Mouse (Mus musculus) kidney, embryonic 16.5 days (tissue): ENCODE data around the gene Trim54. TPM values are rescaled to one million over a fixed set of nuclear protein-coding genes. Genes with fewer than 3 reads are reported as not detected.

Experiments
- ATAC-seq: fragments of 200-750 bp; cut with Nextera tagmentation; 2 replicates; pipeline ENCODE4 v1.8.0; 2017; ENCODE audit warnings: moderate TSS enrichment; ENCODE audit not compliant: low FRiP score, low TSS enrichment
- H3K27ac ChIP-seq: fragments of 300-500 bp; sonication (generic); 2 replicates; pipeline ENCODE4 v1.5.1; 2014; ENCODE audit warnings: low read length
- H3K27me3 ChIP-seq: fragments of 300-500 bp; sonication (generic); 2 replicates; pipeline ENCODE4 v1.6.1; 2014; ENCODE audit warnings: low read length, control low read depth, mixed read lengths; ENCODE audit not compliant: insufficient read depth
- H3K36me3 ChIP-seq: fragments of 300-500 bp; sonication (generic); 2 replicates; pipeline ENCODE4 v1.6.1; 2014; ENCODE audit warnings: low read length, control low read depth, mixed read lengths; ENCODE audit not compliant: insufficient read depth
- H3K4me1 ChIP-seq: fragments of 300-500 bp; sonication (generic); 2 replicates; pipeline ENCODE4 v1.6.1; 2014; ENCODE audit warnings: low read length, control low read depth, mixed read lengths; ENCODE audit not compliant: insufficient read depth
- H3K4me2 ChIP-seq: fragments of 300-500 bp; sonication (generic); replicated peaks from 2 replicates; pipeline ENCODE4 v1.6.1; 2014; ENCODE audit warnings: low read depth, low read length
- H3K4me3 ChIP-seq: fragments of 300-500 bp; sonication (generic); 2 replicates; pipeline ENCODE4 v1.5.1; 2014; ENCODE audit warnings: mild to moderate bottlenecking, low read length
- H3K9ac ChIP-seq: fragments of 300-500 bp; sonication (generic); replicated peaks from 2 replicates; pipeline ENCODE4 v1.6.1; 2014; ENCODE audit warnings: low read length
- H3K9me3 ChIP-seq: fragments of 300-500 bp; sonication (generic); 2 replicates; pipeline ENCODE4 v1.6.1; 2016; ENCODE audit warnings: low read length, control low read depth
- WGBS: fragments of 180-500 bp; shearing (Covaris S2); extraction: QIAGEN DNeasy Blood & Tissue Kit; methylation state at CpG from one replicate; pipeline ENCODE4 v1.1.7; 2014; 5-methylcytosine and 5-hydroxymethylcytosine counted together
- polyA plus RNA-seq: library from polyadenylated mRNA; unstranded; fragments of >200 nt; fragmentation: Nextera tagmentation; extraction: Ambion mirVana; gene quantifications from 2 replicates; pipeline ENCODE4 v1.2.1, GENCODE M21; 2015

Gene Trim54
- polyA plus RNA-seq, 1 experiment from 2014 or later: 0.19 TPM

- peak overlapping the region; percentile 36 for H3K4me3 ChIP-seq
- WGBS: 18% methylated on average over 11 of the region's 11 CpGs
- ATAC-seq: no peak
Observed at GRCm38 (mm10) chr5:31095711-31096480, 20.6 kb upstream of the Trim54 start.

GRCm38 (mm10) chr5:31105814-31106335, 10.6 kb upstream of the Trim54 start, which contains the start of gene Dnajc5g:
Gene Dnajc5g, plus strand, starts transcription at chr5:31106285.
- no peak for ATAC-seq
- H3K36me3 ChIP-seq: no peaks in the 10 kb centered on the region
- H3K4me3 ChIP-seq: no peak within 1 kb of the TSS
- H3K27ac ChIP-seq: no peak within 1 kb of the TSS
- 83% methylated on average over 9 of the region's 9 CpGs for WGBS
- no peak within 1 kb of the TSS for H3K4me2 ChIP-seq
- H3K9me3 ChIP-seq: no peaks in the 10 kb centered on the region
- no peaks in the 10 kb centered on the region for H3K4me1 ChIP-seq
- H3K9ac ChIP-seq: no peak within 1 kb of the TSS
- no peaks in the 10 kb centered on the region; the same call in 1 of the 2 replicates for H3K27me3 ChIP-seq

More at GRCm38 (mm10) chr5:31095711-31096480, 20.6 kb upstream of the Trim54 start:
- no peaks in the 10 kb centered on the region for H3K36me3 ChIP-seq
- H3K27ac ChIP-seq: no peak overlapping the region
- no peak overlapping the region for H3K9ac ChIP-seq
- H3K4me1 ChIP-seq: peaks cover 27% of the 10 kb centered on the region
- peaks cover 77% of the 10 kb centered on the region for H3K27me3 ChIP-seq
- peak overlapping the region; percentile 57 for H3K4me2 ChIP-seq
- no peaks in the 10 kb centered on the region for H3K9me3 ChIP-seq

GRCm38 (mm10) chr5:31108000-31108490, 8.5 kb upstream of the Trim54 start, which contains the start of gene Slc30a3:
Gene Slc30a3, minus strand, starts transcription at chr5:31108237.
- Histone ChIP-seq H3K9me3 (no peaks in the 10 kb centered on the region), H3K27ac (no peak within 1 kb of the TSS), H3K9ac (no peak within 1 kb of the TSS), H3K36me3 (no peaks in the 10 kb centered on the region), H3K27me3 (no peaks in the 10 kb centered on the region), H3K4me1 (no peaks in the 10 kb centered on the region), H3K4me3 (no peak within 1 kb of the TSS), H3K4me2 (no peak within 1 kb of the TSS)
- ATAC-seq: no peak
- 90% methylated on average over 18 of the region's 18 CpGs for WGBS

GRCm38 (mm10) chr5:31110781-31111180, 5.7 kb upstream of the Trim54 start:
- no peak overlapping the region for H3K27ac ChIP-seq
- no peak overlapping the region for H3K4me2 ChIP-seq
- no peak for ATAC-seq
- no peaks in the 10 kb centered on the region for H3K27me3 ChIP-seq
- H3K9me3 ChIP-seq: no peaks in the 10 kb centered on the region
- no peaks in the 10 kb centered on the region for H3K36me3 ChIP-seq
- H3K9ac ChIP-seq: no peak overlapping the region
- no peak overlapping the region for H3K4me3 ChIP-seq
- 33% methylated on average over 7 of the region's 7 CpGs for WGBS
- no peaks in the 10 kb centered on the region for H3K4me1 ChIP-seq

- Histone ChIP-seq H3K4me1 (no peaks in the 10 kb centered on the region), H3K4me3 (no peak overlapping the region), H3K9ac (no peak overlapping the region), H3K27me3 (0 out of 2 replicates have a peak, but pooled peaks cover 2% of the 10 kb centered on the region), H3K36me3 (no peaks in the 10 kb centered on the region), H3K27ac (no peak overlapping the region), H3K9me3 (no peaks in the 10 kb centered on the region), H3K4me2 (no peak overlapping the region)
- 35% methylated on average over 10 of the region's 10 CpGs for WGBS
- ATAC-seq: no peak
Observed at GRCm38 (mm10) chr5:31116912-31117311, 400 bp downstream of the Trim54 start.

- Histone ChIP-seq H3K4me1 (no peaks in the 10 kb centered on the region), H3K9me3 (no peaks in the 10 kb centered on the region)
- WGBS: 80% methylated on average over 8 of the region's 8 CpGs
Observed at GRCm38 (mm10) chr5:31121111-31121510, 4.6 kb downstream of the Trim54 start.

GRCm38 (mm10) chr5:31123481-31123880, 7.0 kb downstream of the Trim54 start:
- no peaks in the 10 kb centered on the region for H3K9me3 ChIP-seq
- WGBS: 44% methylated on average over 2 of the region's 2 CpGs
- no peak for ATAC-seq
- no peak overlapping the region for H3K27ac ChIP-seq
- no peaks in the 10 kb centered on the region for H3K4me1 ChIP-seq
- H3K9ac ChIP-seq: no peak overlapping the region
- H3K4me3 ChIP-seq: no peak overlapping the region
- H3K27me3 ChIP-seq: peaks cover under 1% of the 10 kb centered on the region; the same call in 1 of the 2 replicates
- no peaks in the 10 kb centered on the region for H3K36me3 ChIP-seq
- no peak overlapping the region for H3K4me2 ChIP-seq

More at GRCm38 (mm10) chr5:31121111-31121510, 4.6 kb downstream of the Trim54 start:
- Histone ChIP-seq H3K9ac (no peak overlapping the region), H3K27me3 (0 out of 2 replicates have a peak, but pooled peaks cover 2% of the 10 kb centered on the region), H3K27ac (no peak overlapping the region), H3K36me3 (no peaks in the 10 kb centered on the region), H3K4me2 (no peak overlapping the region), H3K4me3 (no peak overlapping the region)
- no peak for ATAC-seq

GRCm38 (mm10) chr5:31126050-31126449, 9.5 kb downstream of the Trim54 start:
- peaks cover 2% of the 10 kb centered on the region; the same call in 1 of the 2 replicates for H3K27me3 ChIP-seq
- no peaks in the 10 kb centered on the region for H3K4me1 ChIP-seq
- no peak overlapping the region for H3K9ac ChIP-seq
- no peak overlapping the region for H3K27ac ChIP-seq
- no peaks in the 10 kb centered on the region for H3K36me3 ChIP-seq
- no peaks in the 10 kb centered on the region for H3K9me3 ChIP-seq
- WGBS: 37% methylated on average over 5 of the region's 5 CpGs
- H3K4me2 ChIP-seq: no peak overlapping the region
- no peak overlapping the region for H3K4me3 ChIP-seq
- ATAC-seq: no peak

- H3K9ac ChIP-seq: no peak overlapping the region
- no peaks in the 10 kb centered on the region for H3K9me3 ChIP-seq
- ATAC-seq: no peak
- H3K36me3 ChIP-seq: peaks cover 7% of the 10 kb centered on the region; the same call in 1 of the 2 replicates
- H3K4me3 ChIP-seq: peak overlapping the region; percentile 32; the same call in 1 of the 2 replicates
- under 1% methylated on average over 33 of the region's 33 CpGs for whole genome bisulfite sequencing
- H3K27ac ChIP-seq: no peak overlapping the region
- no peak overlapping the region for H3K4me2 ChIP-seq
- peaks cover 15% of the 10 kb centered on the region for H3K4me1 ChIP-seq
- peaks cover 61% of the 10 kb centered on the region for H3K27me3 ChIP-seq
Observed at GRCm38 (mm10) chr5:31136730-31137424, 20.4 kb downstream of the Trim54 start.
